Mouse (Mus musculus) A20 (cell line): Measurements from ENCODE around the gene Hist1h3g.
A peak's percentile ranks its signal among the peaks of the same experiment; 100 is the strongest.
"Not testable (repeated sequence)": the region's sequence is repeated elsewhere in the genome, so short reads cannot be mapped to it uniquely, and the experiment has no call there.

ENCODE experiments used
- DNase-seq: peaks from one replicate; pipeline ENCODE4 v3.0.0-alpha.2; 2011; ENCODE audit warnings: low read depth, low spot score

The Hist1h3g gene

GRCm38 (mm10) chr13:23555839-23556416 is 20.7 kb downstream of the Hist1h3g start:
- peak; percentile 90 for DNase-seq

- peak; percentile 8 for DNase-seq
Observed at GRCm38 (mm10) chr13:23556906-23557305, 21.7 kb downstream of the Hist1h3g start.

GRCm38 (mm10) chr13:23560699-23561098 is 25.5 kb downstream of the Hist1h3g start:
- DNase-seq, result not testable (repeated sequence)

- DNase-seq, result not testable (repeated sequence)
Observed at GRCm38 (mm10) chr13:23561531-23561882, 26.3 kb downstream of the Hist1h3g start.

- DNase-seq, result peak; percentile 98
Observed at GRCm38 (mm10) chr13:23561883-23562659, 26.8 kb downstream of the Hist1h3g start, which contains the start of gene Hist1h3e. Gene Hist1h3e, minus strand, starts transcription at chr13:23562369.

GRCm38 (mm10) chr13:23562699-23563462 is 27.7 kb downstream of the Hist1h3g start:
- DNase-seq, result peak; percentile 85

GRCm38 (mm10) chr13:23564482-23564881 is 29.3 kb downstream of the Hist1h3g start:
- no peak for DNase-seq

GRCm38 (mm10) chr13:23570261-23571021 is 35.2 kb downstream of the Hist1h3g start:
- DNase-seq, result peak; percentile 68

GRCm38 (mm10) chr13:23571022-23571503 is 35.8 kb downstream of the Hist1h3g start, which contains the start of the genes Hist1h2ae and Hist1h2bg:
Gene Hist1h2ae, minus strand, starts transcription at chr13:23571220.
Gene Hist1h2bg, plus strand, starts transcription at chr13:23571396.
- peak; percentile 94 for DNase-seq

GRCm38 (mm10) chr13:23571504-23572217 is 36.4 kb downstream of the Hist1h3g start:
- peak; percentile 74 for DNase-seq

GRCm38 (mm10) chr13:23572218-23573033 is 37.2 kb downstream of the Hist1h3g start:
- DNase-seq, result peak; percentile 40

- not testable (repeated sequence) for DNase-seq
Observed at GRCm38 (mm10) chr13:23573034-23573897, 38.0 kb downstream of the Hist1h3g start.

- not testable (repeated sequence) for DNase-seq
Observed at GRCm38 (mm10) chr13:23573898-23574524, 38.8 kb downstream of the Hist1h3g start, which contains the start of the genes Hist1h2bf and Hist1h2ad. Gene Hist1h2bf, minus strand, starts transcription at chr13:23574196. Gene Hist1h2ad, plus strand, starts transcription at chr13:23574381.

- not testable (repeated sequence) for DNase-seq
Observed at GRCm38 (mm10) chr13:23574546-23575170, 39.4 kb downstream of the Hist1h3g start.

GRCm38 (mm10) chr13:23575271-23575851 is 40.1 kb downstream of the Hist1h3g start, which contains the start of gene Hist1h3d:
Gene Hist1h3d, plus strand, starts transcription at chr13:23575763.
- no peak for DNase-seq

- DNase-seq, result not testable (repeated sequence)
Observed at GRCm38 (mm10) chr13:23575864-23576313, 40.7 kb downstream of the Hist1h3g start.

- DNase-seq, result no peak
Observed at GRCm38 (mm10) chr13:23576351-23576881, 41.2 kb downstream of the Hist1h3g start.
